In the genomic region with DNA sequence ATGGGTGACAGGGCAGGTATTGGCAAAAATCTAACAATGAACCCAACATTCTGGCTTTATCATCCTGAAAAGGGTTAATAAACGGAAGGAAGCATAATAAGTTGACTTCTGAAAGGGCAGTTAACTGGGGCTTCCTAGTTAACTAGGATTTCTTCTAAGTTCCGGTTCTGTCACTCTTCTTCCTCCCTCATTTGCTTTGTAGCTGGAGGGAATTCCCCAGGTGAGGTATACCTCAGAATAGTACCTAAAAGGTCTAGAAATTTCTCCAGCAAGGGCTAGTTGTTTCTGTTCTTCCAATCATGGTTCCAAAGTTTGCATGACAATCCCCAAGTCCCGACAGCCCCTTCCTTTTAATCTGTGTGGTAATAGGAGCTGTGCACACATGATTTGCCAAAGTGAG, we compare ENCODE assay signal across 11 mouse cellular contexts.
"Had no signal": no experiment of that assay in that cellular context is flagged by ENCODE, and none has a peak within 500 bp of the region (broad histone marks: within the 10 kb centered on the region; RNA-seq: fewer than 3 reads in every experiment).

No protein-coding gene starts in this region.

- DNase-seq: kidney, adult 18-20 months; kidney, postnatal 36 days; lung, adult 18-20 months; right cerebral cortex, adult 18-20 months; spleen, adult 18-20 months; thymus, postnatal 36 days had no signal

- H3K36me3 ChIP-seq: limb, embryonic 13.5 days had no signal

- H3K27ac ChIP-seq: layer of hippocampus, adult 2 months; limb, embryonic 13.5 days; liver, embryonic 14.5 days; midbrain, embryonic 12.5 days; neural tube, embryonic 15.5 days had no signal

- H3K9me3 ChIP-seq: limb, embryonic 13.5 days; midbrain, embryonic 12.5 days; neural tube, embryonic 15.5 days had no signal

- H3K27me3 ChIP-seq: limb, embryonic 13.5 days; midbrain, embryonic 12.5 days; neural tube, embryonic 15.5 days had no signal

- H3K4me3 ChIP-seq: layer of hippocampus, adult 2 months; limb, embryonic 13.5 days; midbrain, embryonic 12.5 days; neural tube, embryonic 15.5 days had no signal

- H3K9ac ChIP-seq: limb, embryonic 13.5 days; liver, embryonic 14.5 days; midbrain, embryonic 12.5 days; neural tube, embryonic 15.5 days had no signal

- H3K4me2 ChIP-seq: limb, embryonic 13.5 days; midbrain, embryonic 12.5 days; neural tube, embryonic 15.5 days had no signal
